Mouse (Mus musculus) left cerebral cortex, postnatal 4 days (tissue): ENCODE results near the gene Hdac10. TPM values are rescaled to one million over a fixed set of nuclear protein-coding genes. Genes with fewer than 3 reads are reported as not detected.
A peak's percentile ranks its signal among the peaks of the same experiment; 100 is the strongest.

Source experiments
- DNase-seq: peaks from one replicate; pipeline ENCODE4 v3.0.0-alpha.2; 2022
- intact Hi-C: fragments of 180-260 bp; cut with DNase I; formaldehyde crosslinking; loops from one replicate; pipeline ENCODE4 v1.15.1; 2025
- microRNA-seq: library from miRNA; unstranded; fragments of <30 nt; microRNA quantifications from one replicate; pipeline ENCODE4 v1.2.0, GENCODE M21; 2022
- total RNA-seq, 2 experiments: library from RNA; stranded (reverse); gene quantifications; 2 replicates each; pipeline ENCODE4 v1.2.3; 2021

Gene Hdac10
- total RNA-seq, 2 experiments from 2014 or later, result 40.0 to 42.8 TPM

DNA sequence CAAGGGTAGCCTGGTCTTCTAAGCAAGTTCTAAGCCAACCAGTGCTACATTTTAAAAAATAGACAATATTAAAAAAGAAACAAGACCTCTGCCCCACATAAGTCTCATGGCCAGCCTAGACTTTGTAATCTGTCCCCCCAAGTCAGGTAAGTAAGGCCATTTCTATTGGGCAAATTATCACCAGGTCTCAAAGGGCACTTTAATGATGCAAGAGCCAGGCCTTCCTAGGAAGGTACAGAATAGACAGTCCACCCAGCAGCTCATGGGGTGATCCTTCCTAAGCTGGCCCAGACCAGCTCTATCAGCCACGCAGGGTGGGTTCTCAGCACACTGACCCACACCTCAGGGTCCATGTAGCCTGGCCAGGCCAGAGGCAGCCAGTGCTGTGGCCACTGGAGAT, 44.6 kb downstream of the Hdac10 start:
- DNase-seq, result no peak
- intact Hi-C loops, result loop anchor here (10.0 kb wide), 1 partner anchor 259 kb away; no protein-coding TSS in a partner anchor

DNA sequence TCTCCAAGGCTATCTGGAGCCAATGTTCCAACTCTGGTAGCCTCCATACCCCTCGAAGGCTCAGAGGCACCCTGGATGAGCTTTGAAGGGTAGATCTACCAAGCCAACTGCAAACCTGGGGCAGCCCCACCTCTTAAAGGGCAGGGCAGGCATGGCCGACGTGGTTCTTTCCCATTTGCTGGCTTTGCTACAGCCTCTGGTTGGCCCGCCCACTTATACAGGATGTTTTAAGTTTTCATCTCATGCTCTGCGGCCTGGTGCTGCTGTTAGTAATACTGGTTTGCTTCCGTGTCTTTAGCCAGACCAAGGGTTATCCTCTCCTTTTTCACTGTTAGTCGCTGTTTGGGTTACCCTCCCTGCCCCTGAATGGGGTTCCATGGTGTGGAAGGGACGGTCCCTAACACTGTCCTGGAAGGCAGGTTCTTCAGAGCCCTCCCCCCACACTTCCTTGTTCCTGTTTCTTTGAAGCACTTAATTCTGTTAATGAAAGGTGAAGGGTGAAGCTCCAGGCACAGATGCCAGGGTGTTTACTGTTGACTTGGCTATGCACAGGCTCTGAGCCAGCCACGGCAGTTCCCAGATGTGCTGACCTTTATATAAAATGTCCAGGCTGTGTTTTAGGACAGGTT, 50.2 kb downstream of the Hdac10 start:
- no peak for DNase-seq
- intact Hi-C loops, result no loop called here

DNA sequence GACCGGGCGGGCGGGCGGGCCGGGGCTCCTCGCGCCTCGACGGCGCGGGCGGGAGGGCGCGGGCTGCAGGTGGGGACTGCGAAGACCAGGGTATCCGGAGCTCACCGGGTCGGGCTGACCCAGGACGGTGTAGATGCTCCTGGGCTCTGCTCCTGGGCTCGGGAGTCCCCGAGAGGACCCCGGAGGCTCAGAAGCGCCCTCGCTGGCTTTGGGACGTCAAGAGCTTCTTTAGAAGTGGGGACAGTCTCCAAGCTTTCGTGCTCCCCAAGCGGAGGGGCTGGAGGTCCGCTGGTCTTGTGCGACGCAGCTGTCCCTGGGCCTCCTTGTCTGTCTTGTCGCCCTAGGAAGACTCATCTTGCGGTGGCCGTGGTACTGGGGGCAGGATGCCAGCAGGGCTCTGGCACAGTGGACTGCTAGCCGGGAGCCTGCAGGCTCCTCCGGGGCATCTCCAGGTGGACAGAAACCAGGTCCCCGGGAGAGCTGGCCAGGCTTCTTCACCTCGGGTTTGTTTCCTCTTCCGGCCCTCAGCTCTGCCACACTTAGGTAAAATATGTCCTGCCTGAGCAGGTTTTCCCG, 52.3 kb downstream of the Hdac10 start:
- DNase-seq, result peak; percentile 66

DNA sequence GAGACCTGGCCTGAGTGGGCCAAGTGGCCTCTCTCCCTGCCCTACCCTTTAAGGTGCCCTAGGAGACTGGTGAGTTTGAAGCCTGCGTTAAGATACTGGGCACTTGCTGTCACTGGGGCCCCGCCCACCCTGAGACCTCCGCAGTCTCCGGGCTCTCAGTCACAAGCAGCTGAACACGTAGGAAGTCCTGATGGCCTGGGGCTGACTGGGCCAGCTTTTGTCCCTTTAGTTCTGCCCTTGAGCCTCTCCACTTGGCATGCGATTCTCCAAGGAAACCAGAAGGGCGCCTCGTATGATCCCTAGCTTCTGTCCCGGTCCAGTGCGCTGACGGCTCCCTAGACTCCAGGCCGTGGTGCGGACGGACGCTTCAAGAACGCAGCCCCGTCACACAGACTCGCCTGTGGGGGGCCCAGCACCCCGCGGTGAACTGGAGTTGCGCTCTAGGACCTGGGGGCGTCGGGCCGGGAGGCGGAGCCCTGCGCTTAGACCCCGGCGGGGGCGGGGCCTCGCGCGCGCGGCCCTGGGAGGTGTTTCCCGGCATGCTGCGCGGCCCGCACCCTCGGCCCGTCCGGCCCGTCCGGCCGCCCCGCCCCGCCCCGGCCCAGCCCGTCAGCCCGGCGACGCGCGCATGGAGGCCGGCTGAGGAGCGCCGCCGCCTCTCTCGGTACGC, 52.9 kb downstream of the Hdac10 start:
- intact Hi-C loops, result no loop called here
- DNase-seq, result peak; percentile 91

More for the DNA sequence above, 52.3 kb downstream of the Hdac10 start:
- intact Hi-C loops, result no loop called here

DNA sequence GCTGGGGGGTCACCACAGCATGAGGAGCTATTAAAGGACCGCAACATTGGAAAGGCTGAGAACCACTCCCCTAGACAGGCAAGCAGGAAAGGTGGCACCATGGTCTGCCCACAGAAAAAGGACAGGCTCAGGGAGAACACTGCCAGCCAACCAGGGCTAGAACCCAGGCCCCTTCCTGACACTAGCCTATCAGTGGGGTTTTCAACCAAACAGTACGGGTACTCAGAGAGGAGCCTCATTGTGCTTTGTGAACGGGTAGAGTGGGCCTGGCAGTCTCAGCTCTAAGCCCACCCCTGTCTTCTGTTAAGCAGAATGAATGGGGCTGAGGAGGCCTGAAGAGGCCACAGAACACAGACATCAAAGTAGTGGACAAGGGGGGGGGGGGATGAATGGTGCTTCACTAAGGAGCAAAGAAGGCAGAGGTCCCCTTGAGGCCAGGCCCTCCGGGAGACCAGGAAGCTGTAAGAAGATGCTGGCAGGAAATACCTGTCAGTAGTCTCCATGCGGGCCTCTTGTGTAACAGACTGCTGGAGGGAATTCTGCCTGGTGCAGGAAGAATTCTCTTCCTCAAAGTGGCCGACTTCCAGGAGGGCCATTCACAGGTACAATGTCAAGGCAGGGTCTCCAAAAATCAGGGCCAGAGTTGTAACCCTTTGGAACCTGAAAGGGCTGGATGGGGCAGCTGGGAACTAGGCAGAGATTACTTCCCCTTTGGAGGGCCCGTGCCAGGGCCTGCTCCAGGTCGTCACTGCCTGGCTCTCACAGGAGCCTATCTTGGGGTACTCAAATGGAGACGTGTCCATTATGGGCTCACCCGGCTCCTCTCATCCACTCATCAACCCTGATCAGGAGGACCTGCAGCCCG, 53.7 kb downstream of the Hdac10 start, which contains the start of gene Trabd:
TSS of gene Trabd (plus strand) at position 512 of the 865 bp plus-strand sequence.
- intact Hi-C loops, result no loop called here
- DNase-seq, result no peak

DNA sequence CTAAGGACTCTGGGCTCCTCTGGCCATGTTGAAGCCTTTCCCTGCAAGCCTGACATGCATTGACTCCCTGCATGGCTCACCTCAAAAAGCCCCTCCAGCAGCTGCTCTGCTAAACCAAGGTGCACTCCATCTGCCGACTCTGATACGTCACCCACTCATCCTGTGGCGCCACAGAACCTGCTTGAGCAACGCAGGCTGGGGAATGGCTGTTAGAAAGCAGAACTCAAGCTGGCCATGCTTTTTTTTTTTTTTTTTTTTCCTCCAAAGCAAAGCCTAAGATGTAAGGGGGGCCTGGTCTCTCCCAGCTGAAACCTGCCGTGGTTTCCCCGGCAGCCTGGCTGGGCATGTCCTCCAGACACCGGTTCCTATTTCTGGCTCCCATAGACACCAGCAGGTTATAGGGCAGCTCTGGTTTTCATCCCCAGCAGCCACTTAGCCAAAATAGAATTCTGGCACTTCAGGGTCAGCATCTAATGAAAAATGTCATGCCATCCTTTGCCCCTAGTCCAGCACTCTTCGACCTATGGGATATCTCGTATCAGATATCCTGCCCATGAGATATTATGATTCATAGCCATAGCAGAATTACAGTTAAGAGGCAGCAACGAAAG, 54.4 kb downstream of the Hdac10 start:
- intact Hi-C loops, result no loop called here
- DNase-seq, result no peak

Small RNAs within 50 kb of the gene (microRNA-seq; reads per million reads assigned to microRNA genes)
- 2.1 reads per million for gene Mir7118

Other genes starting within 250 kb of the Hdac10 start
- gene Ttll8, start 174.3 kb downstream of the Hdac10 start, total RNA-seq, result 1 to 10 TPM; 1.3 to 1.7 TPM
- 10 to 100 TPM; 51.6 to 56.9 TPM for gene Mlc1, start 149.7 kb downstream of the Hdac10 start, total RNA-seq
- gene Mov10l1, start 145.8 kb downstream of the Hdac10 start, total RNA-seq, result under 1 TPM; 0.12 to 0.30 TPM
- 10 to 100 TPM; 52.1 to 60.6 TPM for gene Panx2, start 69.0 kb downstream of the Hdac10 start, total RNA-seq
- 10 to 100 TPM; 27.7 to 28.2 TPM for gene Trabd, start 53.6 kb downstream of the Hdac10 start, total RNA-seq
- 10 to 100 TPM; 24.6 to 25.7 TPM for gene Selenoo, start 39.6 kb downstream of the Hdac10 start, total RNA-seq
- gene Tubgcp6, start 5.6 kb downstream of the Hdac10 start, total RNA-seq, result 10 to 100 TPM; 36.9 to 42.1 TPM
- 1 to 10 TPM; 4.1 to 5.0 TPM for gene Mapk12, start 12.0 kb upstream of the Hdac10 start, total RNA-seq
- 10 to 100 TPM; 34.4 to 36.6 TPM for gene Mapk11, start 20.9 kb upstream of the Hdac10 start, total RNA-seq
- 100 to 1,000 TPM; 100 TPM for gene Plxnb2, start 52.1 kb upstream of the Hdac10 start, total RNA-seq
- gene Dennd6b, start 67.8 kb upstream of the Hdac10 start, total RNA-seq, result 10 to 100 TPM; 46.6 to 49.4 TPM
- gene Ppp6r2, start 82.9 kb upstream of the Hdac10 start, total RNA-seq, result 100 to 1,000 TPM; 163 to 165 TPM
- 100 to 1,000 TPM; 192 to 235 TPM for gene Sbf1, start 186.6 kb upstream of the Hdac10 start, total RNA-seq
- not detected for gene Adm2, start 194.0 kb upstream of the Hdac10 start, total RNA-seq
- gene Miox, start 205.7 kb upstream of the Hdac10 start, total RNA-seq, result not detected
- gene Lmf2, start 227.0 kb upstream of the Hdac10 start, total RNA-seq, result 10 to 100 TPM; 22.9 to 36.2 TPM
- gene Ncaph2, start 227.0 kb upstream of the Hdac10 start, total RNA-seq, result 10 to 100 TPM; 86.6 to 93.2 TPM
- gene Sco2, start 245.1 kb upstream of the Hdac10 start, total RNA-seq, result 10 to 100 TPM; 25.0 to 28.7 TPM
- gene Tymp, start 248.3 kb upstream of the Hdac10 start, total RNA-seq, result under 1 TPM; 0.62 to 0.81 TPM